Mouse (Mus musculus) large intestine, adult 2 months (tissue): ENCODE measurements around the gene Crisp1. TPM values are rescaled to one million over a fixed set of nuclear protein-coding genes. Genes with fewer than 3 reads are reported as not detected.

Experiments used
- DNase-seq: peaks from one replicate; pipeline ENCODE4 v3.0.0-alpha.2; 2012; ENCODE audit warnings: low read depth, low spot score
- WGBS: fragments of 180-500 bp; shearing (Covaris S2); methylation state at CpG from one replicate; pipeline ENCODE4 v1.1.7; 2018; 5-methylcytosine and 5-hydroxymethylcytosine counted together
- polyA plus RNA-seq: library from polyadenylated mRNA; depleted of rRNA; stranded (reverse); fragments of >200 nt; gene quantifications from 2 replicates; pipeline ENCODE4 v1.2.3, GENCODE M21; 2012; rRNA removed

Crisp1 gene
- polyA plus RNA-seq, result 0.29 and 0.67 TPM in 2 replicates

- WGBS, result 73% methylated on average over 2 of the region's 2 CpGs
- no peak for DNase-seq
Observed at GRCm38 (mm10) chr17:40319062-40319461, at the start of gene Crisp1. Crisp1 (minus strand) TSS chr17:40319207.

- 55% methylated on average over 3 of the region's 3 CpGs for WGBS
- no peak for DNase-seq
Observed at GRCm38 (mm10) chr17:40342497-40343009, 23.5 kb upstream of the Crisp1 start.

GRCm38 (mm10) chr17:40285435-40285834 is 33.6 kb downstream of the Crisp1 start:
- no peak for DNase-seq
- WGBS, result 74% methylated on average over 2 of the region's 2 CpGs

GRCm38 (mm10) chr17:40275519-40275918 is 43.5 kb downstream of the Crisp1 start:
- no peak for DNase-seq
- WGBS, result 69% methylated on average over 1 of the region's 1 CpGs

- whole genome bisulfite sequencing, result 80% methylated on average over 1 of the region's 1 CpGs
- no peak for DNase-seq
Observed at GRCm38 (mm10) chr17:40274906-40275470, 44.0 kb downstream of the Crisp1 start.

- WGBS, result 88% methylated on average over 1 of the region's 1 CpGs
- DNase-seq, result no peak
Observed at GRCm38 (mm10) chr17:40252487-40252886, 66.5 kb downstream of the Crisp1 start.

Other genes starting within 250 kb of the Crisp1 start
- gene AC192777.2, start 223.8 kb downstream of the Crisp1 start, polyA plus RNA-seq, result not detected in 2 replicates
- not detected in 2 replicates for gene Pgk2, start 110.6 kb downstream of the Crisp1 start, polyA plus RNA-seq
- 0.07 TPM in 1 of 2 replicates, not detected in the other for gene Crisp3, start 76.9 kb downstream of the Crisp1 start, polyA plus RNA-seq
- not detected in 2 replicates for gene Esp8, start 200.8 kb upstream of the Crisp1 start, polyA plus RNA-seq
- not detected in 2 replicates for gene Esp6, start 242.3 kb upstream of the Crisp1 start, polyA plus RNA-seq